Mouse (Mus musculus) embryo, embryonic 10.5 days (tissue): ENCODE data around the gene Nedd8.

Experiments used
- DNase-seq: peaks from one replicate; pipeline ENCODE4 v3.0.0-alpha.2; 2015; ENCODE audit warnings: low spot score

Nedd8 gene

GRCm38 (mm10) chr14:55614565-55615178 is 57.3 kb downstream of the Nedd8 start:
- no peak for DNase-seq

GRCm38 (mm10) chr14:55613346-55613745 is 58.6 kb downstream of the Nedd8 start:
- DNase-seq: no peak
